Mouse (Mus musculus): ENCODE data around the gene Zfand6.

The Zfand6 gene

GRCm38 (mm10) chr7:84690101-84690509 is 346 bp upstream of the Zfand6 start:
- H3K27me3 ChIP-seq (ENCODE audit: insufficient read depth, low read length): no peaks in the 10 kb centered on the region
- H3K4me1 ChIP-seq (replicated peaks; ENCODE audit: low read depth, low read length): peaks cover 17% of the 10 kb centered on the region
- H3K4me3 ChIP-seq (replicated peaks; ENCODE audit: low read length): peak overlapping the region; percentile 62
- no peak for TF ChIP-seq CTCF (conservative IDR thresholded peaks at IDR 0.05; ENCODE audit: low read length)
- TF ChIP-seq POU5F1 (IDR thresholded peaks at IDR 0.05; ENCODE audit: borderline replicate concordance, low read length): no peak
- TF ChIP-seq NANOG (IDR thresholded peaks at IDR 0.05; ENCODE audit: borderline replicate concordance, low read length): no peak
- H3K9me3 ChIP-seq (ENCODE audit: low read length): peaks cover 9% of the 10 kb centered on the region
- H3K36me3 ChIP-seq (ENCODE audit: insufficient read depth, low read length): no peaks in the 10 kb centered on the region

- no peak for TF ChIP-seq CTCF (conservative IDR thresholded peaks at IDR 0.05; ENCODE audit: low read length)
- TF ChIP-seq POU5F1 (IDR thresholded peaks at IDR 0.05; ENCODE audit: borderline replicate concordance, low read length): no peak
- no peak for TF ChIP-seq NANOG (IDR thresholded peaks at IDR 0.05; ENCODE audit: borderline replicate concordance, low read length)
- no peak overlapping the region for H3K4me3 ChIP-seq (replicated peaks; ENCODE audit: low read length)
- no peaks in the 10 kb centered on the region for H3K27me3 ChIP-seq (ENCODE audit: insufficient read depth, low read length)
- peaks cover 6% of the 10 kb centered on the region for H3K9me3 ChIP-seq (ENCODE audit: low read length)
- H3K4me1 ChIP-seq (replicated peaks; ENCODE audit: low read depth, low read length): peaks cover 24% of the 10 kb centered on the region
- H3K36me3 ChIP-seq (ENCODE audit: insufficient read depth, low read length): no peaks in the 10 kb centered on the region
These were observed 1.8 kb downstream of the Zfand6 start for GRCm38 (mm10) chr7:84687653-84688580.

DNA sequence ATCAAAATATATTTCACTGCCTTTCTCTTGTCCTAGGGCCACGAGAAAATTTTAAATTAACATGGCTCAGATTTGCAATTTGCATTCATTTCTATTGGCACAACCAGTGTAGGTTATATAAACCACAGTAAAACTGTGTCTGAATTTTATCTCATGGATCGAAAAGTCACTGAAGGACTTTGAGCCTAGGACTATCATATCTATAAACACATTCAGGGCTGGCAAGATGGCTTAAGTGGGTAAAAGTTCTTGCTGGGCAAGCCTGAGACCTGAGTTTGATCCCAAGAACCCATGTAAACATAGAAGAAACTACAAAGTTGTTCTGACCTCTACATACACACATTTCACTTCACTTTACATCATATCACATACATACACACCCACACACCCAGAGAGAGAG is 3.4 kb downstream of the Zfand6 start:
- Histone ChIP-seq H3K4me3 (replicated peaks; ENCODE audit: low read length) (no peak overlapping the region), H3K4me1 (replicated peaks; ENCODE audit: low read depth, low read length) (peaks cover 36% of the 10 kb centered on the region)
- no peak for TF ChIP-seq POU5F1 (IDR thresholded peaks at IDR 0.05; ENCODE audit: borderline replicate concordance, low read length)
- no peak for TF ChIP-seq CTCF (conservative IDR thresholded peaks at IDR 0.05; ENCODE audit: low read length)

DNA sequence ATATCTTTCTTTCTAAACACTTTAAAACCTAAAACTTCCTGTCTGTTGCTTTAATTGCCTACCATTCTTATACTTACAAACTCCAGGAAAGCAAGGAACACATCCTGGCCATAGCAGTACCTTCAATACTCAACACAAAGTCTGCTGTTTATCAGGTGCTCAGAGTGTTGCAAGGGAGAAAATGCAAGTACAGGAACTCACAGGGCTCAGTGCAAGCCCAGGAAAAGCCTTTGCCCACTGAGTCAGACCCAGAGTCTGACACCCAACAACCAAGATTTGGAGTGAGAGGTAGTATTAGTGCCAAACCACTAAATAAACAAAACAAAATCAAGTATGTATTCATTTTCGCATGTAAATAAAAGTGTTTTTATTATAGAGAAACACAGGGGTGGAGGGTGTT is 5.1 kb downstream of the Zfand6 start:
- H3K4me1 ChIP-seq (replicated peaks; ENCODE audit: low read depth, low read length): peaks cover 44% of the 10 kb centered on the region
- H3K36me3 ChIP-seq (ENCODE audit: insufficient read depth, low read length): no peaks in the 10 kb centered on the region
- TF ChIP-seq NANOG (IDR thresholded peaks at IDR 0.05; ENCODE audit: borderline replicate concordance, low read length) (no peak), CTCF (conservative IDR thresholded peaks at IDR 0.05; ENCODE audit: low read length) (no peak), POU5F1 (IDR thresholded peaks at IDR 0.05; ENCODE audit: borderline replicate concordance, low read length) (no peak)
- H3K4me3 ChIP-seq (replicated peaks; ENCODE audit: low read length): no peak overlapping the region
- H3K27me3 ChIP-seq (ENCODE audit: insufficient read depth, low read length): no peaks in the 10 kb centered on the region
- H3K9me3 ChIP-seq (ENCODE audit: low read length): no peaks in the 10 kb centered on the region

More for the DNA sequence above, 3.4 kb downstream of the Zfand6 start:
- Histone ChIP-seq H3K27me3 (ENCODE audit: insufficient read depth, low read length) (no peaks in the 10 kb centered on the region), H3K9me3 (ENCODE audit: low read length) (no peaks in the 10 kb centered on the region), H3K36me3 (ENCODE audit: insufficient read depth, low read length) (no peaks in the 10 kb centered on the region)

- Histone ChIP-seq H3K36me3 (ENCODE audit: insufficient read depth, low read length) (no peaks in the 10 kb centered on the region), H3K4me3 (replicated peaks; ENCODE audit: low read length) (no peak overlapping the region), H3K27me3 (ENCODE audit: insufficient read depth, low read length) (no peaks in the 10 kb centered on the region), H3K4me1 (replicated peaks; ENCODE audit: low read depth, low read length) (peaks cover 38% of the 10 kb centered on the region), H3K9me3 (ENCODE audit: low read length) (no peaks in the 10 kb centered on the region)
- TF ChIP-seq POU5F1 (IDR thresholded peaks at IDR 0.05; ENCODE audit: borderline replicate concordance, low read length) (no peak), CTCF (conservative IDR thresholded peaks at IDR 0.05; ENCODE audit: low read length) (no peak), NANOG (IDR thresholded peaks at IDR 0.05; ENCODE audit: borderline replicate concordance, low read length) (no peak)
These were observed 8.2 kb downstream of the Zfand6 start for GRCm38 (mm10) chr7:84681558-84681957.

GRCm38 (mm10) chr7:84680931-84681330 is 8.8 kb downstream of the Zfand6 start:
- TF ChIP-seq CTCF (conservative IDR thresholded peaks at IDR 0.05; ENCODE audit: low read length) (no peak), POU5F1 (IDR thresholded peaks at IDR 0.05; ENCODE audit: borderline replicate concordance, low read length) (no peak)
- Histone ChIP-seq H3K27me3 (ENCODE audit: insufficient read depth, low read length) (no peaks in the 10 kb centered on the region), H3K9me3 (ENCODE audit: low read length) (no peaks in the 10 kb centered on the region), H3K4me3 (replicated peaks; ENCODE audit: low read length) (no peak overlapping the region), H3K36me3 (ENCODE audit: insufficient read depth, low read length) (no peaks in the 10 kb centered on the region), H3K4me1 (replicated peaks; ENCODE audit: low read depth, low read length) (peaks cover 38% of the 10 kb centered on the region)

DNA sequence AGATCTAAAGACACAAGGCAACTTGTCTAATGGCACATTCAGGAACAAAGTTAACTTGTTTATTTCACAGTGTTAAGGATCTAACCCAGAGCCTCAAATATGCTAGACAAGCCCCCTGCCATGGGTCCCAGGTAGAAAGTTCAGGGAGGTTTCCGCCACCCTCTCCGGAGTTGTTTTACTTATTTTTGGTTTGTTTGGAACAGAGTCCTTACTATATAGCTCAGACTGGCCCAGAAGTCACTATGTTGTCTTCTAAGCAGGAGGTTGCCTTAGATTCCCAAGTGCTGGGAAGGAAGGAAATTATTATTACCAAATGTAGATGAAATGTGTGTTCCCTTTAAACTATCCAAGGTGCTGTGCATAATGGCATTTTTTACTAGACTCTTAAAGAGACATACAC is 9.7 kb downstream of the Zfand6 start:
- peak overlapping the region; percentile 66 for H3K4me3 ChIP-seq (replicated peaks; ENCODE audit: low read length)
- peaks cover 38% of the 10 kb centered on the region for H3K4me1 ChIP-seq (replicated peaks; ENCODE audit: low read depth, low read length)
- no peaks in the 10 kb centered on the region for H3K36me3 ChIP-seq (ENCODE audit: insufficient read depth, low read length)
- H3K27me3 ChIP-seq (ENCODE audit: insufficient read depth, low read length): no peaks in the 10 kb centered on the region
- H3K9me3 ChIP-seq (ENCODE audit: low read length): no peaks in the 10 kb centered on the region
- TF ChIP-seq NANOG (IDR thresholded peaks at IDR 0.05; ENCODE audit: borderline replicate concordance, low read length) (no peak), POU5F1 (IDR thresholded peaks at IDR 0.05; ENCODE audit: borderline replicate concordance, low read length) (no peak), CTCF (conservative IDR thresholded peaks at IDR 0.05; ENCODE audit: low read length) (no peak)

DNA sequence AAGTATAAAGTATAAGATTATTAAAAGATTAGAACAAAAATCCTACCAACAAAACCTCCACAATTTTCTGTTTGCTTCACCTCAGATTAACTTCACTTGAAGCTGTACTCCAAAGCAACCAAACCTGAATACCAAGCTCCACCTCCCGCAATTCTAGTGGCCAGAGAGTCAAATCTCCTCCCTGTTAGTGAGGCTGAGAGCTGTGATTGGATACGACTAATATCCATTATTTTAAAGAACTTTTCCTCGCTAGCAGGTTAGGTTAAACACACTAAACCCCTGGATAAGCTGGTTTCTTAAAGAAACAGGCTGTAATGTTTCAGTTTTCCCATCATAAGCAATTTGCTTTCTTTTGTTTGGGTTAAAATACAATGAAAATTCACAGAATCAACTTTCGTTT is 10.5 kb downstream of the Zfand6 start:
- no peaks in the 10 kb centered on the region for H3K36me3 ChIP-seq (ENCODE audit: insufficient read depth, low read length)
- peak overlapping the region; percentile 66 for H3K4me3 ChIP-seq (replicated peaks; ENCODE audit: low read length)

More for the DNA sequence above, 10.5 kb downstream of the Zfand6 start:
- Histone ChIP-seq H3K9me3 (ENCODE audit: low read length) (no peaks in the 10 kb centered on the region), H3K4me1 (replicated peaks; ENCODE audit: low read depth, low read length) (peaks cover 38% of the 10 kb centered on the region), H3K27me3 (ENCODE audit: insufficient read depth, low read length) (no peaks in the 10 kb centered on the region)
- TF ChIP-seq NANOG (IDR thresholded peaks at IDR 0.05; ENCODE audit: borderline replicate concordance, low read length) (no peak), POU5F1 (IDR thresholded peaks at IDR 0.05; ENCODE audit: borderline replicate concordance, low read length) (no peak), CTCF (conservative IDR thresholded peaks at IDR 0.05; ENCODE audit: low read length) (no peak)
